Mouse (Mus musculus) limb, embryonic 14.5 days (tissue): ENCODE measurements around the gene Tbk1. TPM values are rescaled to one million over a fixed set of nuclear protein-coding genes. Genes with fewer than 3 reads are reported as not detected.

Experiments used
- ATAC-seq: fragments of 200-750 bp; cut with Nextera tagmentation; 2 replicates; pipeline ENCODE4 v1.8.0; 2017; ENCODE audit warnings: low read depth, moderate number of reproducible peaks, moderate TSS enrichment; ENCODE audit not compliant: low FRiP score
- DNase-seq: peaks from one replicate; pipeline ENCODE4 v3.0.0-alpha.2; 2015; ENCODE audit warnings: low spot score
- H3K27ac ChIP-seq: fragments of 300-500 bp; sonication (generic); replicated peaks from 2 replicates; pipeline ENCODE4 v1.5.1; 2014; ENCODE audit warnings: low read depth, mild to moderate bottlenecking, low read length, moderate library complexity, mixed read lengths
- H3K27me3 ChIP-seq: fragments of 300-500 bp; sonication (generic); 2 replicates; pipeline ENCODE4 v1.6.1; 2014; ENCODE audit warnings: low read length, mixed read lengths; ENCODE audit not compliant: control insufficient read depth, insufficient read depth
- H3K36me3 ChIP-seq: fragments of 300-500 bp; sonication (generic); 2 replicates; pipeline ENCODE4 v1.6.1; 2014; ENCODE audit warnings: mild to moderate bottlenecking, low read length, moderate library complexity, mixed read lengths; ENCODE audit not compliant: control insufficient read depth, insufficient read depth
- H3K4me1 ChIP-seq: fragments of 300-500 bp; sonication (generic); 2 replicates; pipeline ENCODE4 v1.6.1; 2014; ENCODE audit warnings: antibody characterized with exemption, low read length, mixed read lengths; ENCODE audit not compliant: control insufficient read depth, insufficient read depth
- H3K4me2 ChIP-seq: fragments of 300-500 bp; sonication (generic); replicated peaks from 2 replicates; pipeline ENCODE4 v1.6.1; 2014; ENCODE audit warnings: low read depth, mild to moderate bottlenecking, low read length, moderate library complexity; ENCODE audit not compliant: severe bottlenecking
- H3K4me3 ChIP-seq: fragments of 300-500 bp; sonication (generic); replicated peaks from 2 replicates; pipeline ENCODE4 v1.5.1; 2014; ENCODE audit warnings: low read length
- H3K9ac ChIP-seq: fragments of 300-500 bp; sonication (generic); 2 replicates; pipeline ENCODE4 v1.6.1; 2014; ENCODE audit warnings: mild to moderate bottlenecking, low read depth, low read length, moderate library complexity; ENCODE audit not compliant: severe bottlenecking
- H3K9me3 ChIP-seq: fragments of 300-500 bp; sonication (generic); 2 replicates; pipeline ENCODE4 v1.6.1; 2016; ENCODE audit warnings: low read length; ENCODE audit not compliant: control insufficient read depth
- POLR2A ChIP-seq: fragments of 200-500 bp; IDR thresholded peaks from 2 replicates; pipeline ENCODE4 v1.8.0; 2012; ENCODE audit warnings: inconsistent platforms, mild to moderate bottlenecking, moderate library complexity, borderline replicate concordance; ENCODE audit not compliant: insufficient read depth, insufficient read length; ENCODE audit errors: extremely low read depth
- WGBS: fragments of 180-500 bp; shearing (Covaris S2); extraction: QIAGEN DNeasy Blood & Tissue Kit; methylation state at CpG from one replicate; pipeline ENCODE4 v1.1.7; 2014; 5-methylcytosine and 5-hydroxymethylcytosine counted together
- polyA plus RNA-seq, 2 experiments: library from polyadenylated mRNA; depleted of rRNA in 1 of 2; stranded (reverse) in 1 of 2; unstranded in 1 of 2; fragments of >200 nt; fragmentation: Nextera tagmentation in 1 of 2; extraction: Ambion mirVana in 1 of 2; gene quantifications; 2 replicates each; pipeline versions ENCODE4 v1.2.1 to v1.2.3; 2012 to 2014

The Tbk1 gene
- polyA plus RNA-seq, 2 experiments = 30.0 to 32.2 TPM

- Histone ChIP-seq H3K27ac (no peak overlapping the region), H3K4me1 (no peaks in the 10 kb centered on the region), H3K4me3 (no peak overlapping the region), H3K9ac (no peak overlapping the region), H3K4me2 (no peak overlapping the region), H3K9me3 (no peaks in the 10 kb centered on the region), H3K36me3 (no peaks in the 10 kb centered on the region), H3K27me3 (no peaks in the 10 kb centered on the region)
- no peak for ATAC-seq
- no peak for DNase-seq
- 85% methylated on average over 8 of the region's 8 CpGs for WGBS
- TF ChIP-seq POLR2A = no peak
Measured at GRCm38 (mm10) chr10:121530365-121531003, 56.1 kb downstream of the Tbk1 start.

- Histone ChIP-seq H3K36me3 (no peaks in the 10 kb centered on the region), H3K4me2 (no peak overlapping the region), H3K4me1 (no peaks in the 10 kb centered on the region), H3K27me3 (no peaks in the 10 kb centered on the region), H3K9me3 (no peaks in the 10 kb centered on the region), H3K27ac (no peak overlapping the region), H3K9ac (no peak overlapping the region), H3K4me3 (no peak overlapping the region)
- no peak for DNase-seq
- no peak for ATAC-seq
- no peak for TF ChIP-seq POLR2A
- WGBS = 100% methylated on average over 1 of the region's 1 CpGs
Measured at GRCm38 (mm10) chr10:121529261-121529660, 57.3 kb downstream of the Tbk1 start.

GRCm38 (mm10) chr10:121528470-121528869 lies 58.1 kb downstream of the Tbk1 start:
- DNase-seq = no peak
- WGBS = 78% methylated on average over 3 of the region's 3 CpGs
- H3K4me3 ChIP-seq = no peak overlapping the region
- ATAC-seq = no peak
- H3K27me3 ChIP-seq = no peaks in the 10 kb centered on the region
- no peak overlapping the region for H3K4me2 ChIP-seq
- no peaks in the 10 kb centered on the region for H3K36me3 ChIP-seq
- H3K4me1 ChIP-seq = no peaks in the 10 kb centered on the region
- no peak overlapping the region for H3K9ac ChIP-seq
- H3K27ac ChIP-seq = no peak overlapping the region
- no peak for TF ChIP-seq POLR2A
- H3K9me3 ChIP-seq = no peaks in the 10 kb centered on the region

- WGBS = 82% methylated on average over 6 of the region's 6 CpGs
- Histone ChIP-seq H3K36me3 (no peaks in the 10 kb centered on the region), H3K4me1 (no peaks in the 10 kb centered on the region), H3K27ac (no peak overlapping the region), H3K9me3 (no peaks in the 10 kb centered on the region), H3K4me2 (no peak overlapping the region), H3K9ac (no peak overlapping the region), H3K27me3 (no peaks in the 10 kb centered on the region), H3K4me3 (no peak overlapping the region)
- ATAC-seq (no peak), DNase-seq (no peak)
- no peak for TF ChIP-seq POLR2A
Measured at GRCm38 (mm10) chr10:121527114-121527513, 59.5 kb downstream of the Tbk1 start.

GRCm38 (mm10) chr10:121520923-121521585 lies 65.5 kb downstream of the Tbk1 start:
- TF ChIP-seq POLR2A = no peak
- Histone ChIP-seq H3K9ac (no peak overlapping the region), H3K9me3 (no peaks in the 10 kb centered on the region), H3K27me3 (no peaks in the 10 kb centered on the region), H3K27ac (0 out of 2 replicates have a peak overlapping the region, but pooled peaks have one; percentile 33), H3K36me3 (no peaks in the 10 kb centered on the region), H3K4me2 (peak overlapping the region; percentile 13; the same call in 1 of the 2 replicates), H3K4me1 (peaks cover 6% of the 10 kb centered on the region), H3K4me3 (no peak overlapping the region)
- ATAC-seq (0 out of 2 replicates have a peak, but pooled peaks have one; percentile 9), DNase-seq (no peak)
- WGBS = 32% methylated on average over 12 of the region's 12 CpGs
